Mouse (Mus musculus) gastrocnemius, postnatal 4 days (tissue): ENCODE results near the gene Eif4a3. TPM values are rescaled to one million over a fixed set of nuclear protein-coding genes. Genes with fewer than 3 reads are reported as not detected.

ENCODE experiments used
- DNase-seq, 2 experiments: peaks; one replicate each; pipeline ENCODE4 v3.0.0; 2021 to 2022; ENCODE audit warnings: low spot score in 2 of 2, mixed read lengths in 2 of 2
- long read RNA-seq, 2 experiments: library from polyadenylated mRNA; stranded (forward); transcript quantifications; one replicate each; pipeline ENCODE4 v2.0.0; 2021
- total RNA-seq, 2 experiments: library from RNA; stranded (reverse); gene quantifications; 2 replicates each; pipeline ENCODE4 v1.2.3; 2021

Gene Eif4a3
- total RNA-seq: 100 to 1,000 TPM; 106 to 113 TPM
- long read RNA-seq, experiment 1, transcript Eif4a3-201 (12 exons, 1,509 nt): major isoform, 212 of 237 reads
- long read RNA-seq, experiment 1, partial matches to known transcripts: 19 of 237 reads
- long read RNA-seq, experiment 1, other reads (novel, unspliced or antisense): 6 of 237 reads
- long read RNA-seq, experiment 2, transcript Eif4a3-201 (12 exons, 1,509 nt): major isoform, 194 of 211 reads
- long read RNA-seq, experiment 2, partial matches to known transcripts: 10 of 211 reads
- long read RNA-seq, experiment 2, other reads (novel, unspliced or antisense): 7 of 211 reads

DNA sequence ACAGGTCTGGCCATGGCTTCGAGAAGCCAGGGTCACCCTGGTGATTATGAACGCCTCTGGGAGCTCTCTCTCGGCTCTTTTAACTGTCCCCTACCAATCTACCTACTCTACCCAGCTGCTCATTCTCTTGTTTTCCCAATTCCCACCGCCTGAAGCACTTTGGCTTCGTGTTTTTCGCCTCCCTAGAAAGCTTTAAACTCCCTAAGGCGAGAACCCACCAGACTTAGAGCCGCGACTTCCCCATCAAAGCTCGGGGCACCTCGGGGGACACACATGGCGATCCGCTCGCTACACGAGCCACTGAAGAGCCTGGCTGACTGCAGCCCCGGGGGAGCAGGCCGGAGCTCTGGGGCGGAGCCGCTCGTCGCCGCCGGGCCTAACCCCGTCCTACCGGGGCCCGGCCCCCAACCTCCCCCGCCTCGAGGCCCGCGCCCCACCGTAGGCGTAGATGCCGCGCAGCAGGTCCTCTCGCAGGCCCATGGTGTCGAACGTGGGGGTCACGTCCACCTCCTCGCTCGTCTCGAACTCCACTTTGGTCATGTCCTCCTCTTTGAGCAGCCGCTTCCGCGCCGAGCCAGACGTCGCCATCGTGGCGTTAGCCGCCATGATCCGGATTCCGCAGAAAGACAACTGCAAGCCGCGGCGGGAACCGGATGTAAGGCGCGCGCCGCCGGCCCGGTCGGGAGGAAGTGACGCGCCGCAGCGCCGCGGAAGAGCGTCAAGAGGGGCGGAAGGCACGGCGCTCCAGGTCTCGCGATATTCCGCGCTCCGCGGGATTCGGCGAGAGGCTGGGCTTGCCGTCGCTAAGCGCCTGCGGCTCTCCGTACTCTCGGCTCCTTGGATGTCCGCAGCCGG lies at the start of gene Eif4a3:
Gene Eif4a3 (minus strand): TSS at position 699 of the 855 bp plus-strand sequence.
- peak; percentile 97 to 98 for DNase-seq

DNA sequence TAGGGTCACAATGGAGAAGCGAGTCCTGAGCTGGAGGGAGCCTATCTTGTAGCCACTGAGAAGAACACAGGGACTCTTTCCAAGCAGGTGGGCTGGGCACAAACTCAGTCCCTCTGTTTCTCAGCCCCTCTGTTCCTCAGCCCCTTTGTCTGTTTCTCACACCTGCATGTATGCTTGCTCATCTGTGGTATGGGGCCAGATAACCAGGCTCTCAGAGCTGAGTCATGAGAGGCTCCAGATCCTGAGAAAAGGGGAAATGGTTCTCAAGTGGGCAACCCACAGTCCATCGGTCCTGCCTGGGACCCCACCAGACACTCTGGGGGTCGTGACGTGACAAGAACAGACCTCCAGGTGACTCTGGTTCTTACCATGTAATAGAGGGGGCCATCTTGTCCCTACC lies 47.2 kb upstream of the Eif4a3 start:
- DNase-seq: no peak

DNA sequence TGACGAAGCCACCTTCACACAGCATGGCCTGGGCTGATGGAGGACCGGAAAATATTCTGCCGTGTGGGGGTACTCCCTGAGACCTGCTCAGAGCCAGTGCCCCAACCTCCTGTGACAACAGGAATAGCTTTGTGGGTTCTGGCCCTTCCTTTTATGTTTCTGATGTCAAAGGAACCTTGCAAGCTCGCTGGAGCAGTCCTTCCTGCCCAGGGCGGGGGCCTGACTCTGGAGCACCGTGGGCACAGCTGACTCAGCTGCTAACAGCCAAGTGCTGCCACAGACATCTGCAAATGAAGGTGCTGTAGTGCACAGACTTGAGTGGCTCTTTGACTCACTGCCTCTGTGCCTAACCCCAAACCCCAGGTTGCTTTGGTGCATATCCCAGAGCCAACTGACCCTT lies 45.0 kb upstream of the Eif4a3 start:
- DNase-seq: no peak

DNA sequence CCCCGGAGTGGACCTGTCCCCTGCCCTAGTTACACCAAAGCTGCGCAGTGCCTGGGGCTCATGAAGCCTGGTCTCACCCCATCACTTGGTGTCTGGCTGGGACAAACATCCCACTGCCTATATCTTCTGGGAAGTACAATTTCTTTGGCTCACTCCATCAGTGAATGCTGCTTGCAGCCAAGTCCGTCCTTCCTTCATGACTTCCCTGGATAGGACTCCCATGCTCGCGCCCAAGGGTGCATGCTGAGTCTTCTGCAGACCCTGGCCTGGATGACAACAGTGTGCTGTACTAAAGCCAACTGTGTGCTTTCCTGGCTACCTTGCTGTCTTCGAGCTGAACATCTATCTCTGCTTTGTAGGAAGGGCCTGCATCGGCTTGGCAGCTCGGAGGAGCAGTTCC lies 44.3 kb upstream of the Eif4a3 start:
- DNase-seq: no peak

DNA sequence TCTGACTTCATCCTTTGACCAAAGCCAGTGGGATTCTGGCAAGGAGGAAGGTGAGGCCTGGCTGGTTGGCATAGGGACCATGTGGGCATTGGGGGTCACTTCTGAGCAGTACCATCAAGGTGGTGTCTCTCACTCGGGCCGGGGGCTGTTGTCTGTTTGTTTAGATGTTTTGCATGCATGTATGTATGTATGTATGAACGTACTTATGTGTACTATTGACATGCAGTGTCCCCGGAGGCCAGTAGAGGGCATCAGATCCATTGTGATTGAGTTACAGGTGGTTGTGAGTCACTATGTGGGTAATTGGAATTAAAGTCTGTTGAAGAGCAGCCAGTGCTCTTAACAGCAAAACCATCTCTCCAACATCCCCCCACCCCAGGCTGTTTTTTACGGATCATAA lies 39.7 kb upstream of the Eif4a3 start:
- DNase-seq: peak in 1 of 2 experiments; percentile 65

DNA sequence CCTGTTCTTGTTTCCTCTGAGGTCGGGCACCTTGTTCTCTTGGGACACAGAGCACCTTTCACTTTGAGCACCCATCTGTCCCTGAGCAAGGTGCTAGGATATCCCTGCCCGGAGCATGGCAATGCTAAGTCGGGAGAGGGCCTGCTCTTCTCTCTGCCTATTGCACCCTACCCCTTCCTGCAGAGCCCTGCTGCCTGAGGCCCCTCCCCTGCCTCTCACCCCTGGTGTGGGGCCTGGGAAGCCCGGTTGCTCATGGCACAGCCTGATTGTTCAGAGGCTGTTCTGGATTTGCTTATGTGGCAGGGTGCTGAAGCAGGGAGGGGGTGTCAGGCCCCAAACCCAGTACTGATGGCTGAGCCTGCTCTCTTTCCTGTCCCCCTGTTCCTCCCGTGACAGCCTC lies 39.3 kb upstream of the Eif4a3 start:
- DNase-seq: no peak

DNA sequence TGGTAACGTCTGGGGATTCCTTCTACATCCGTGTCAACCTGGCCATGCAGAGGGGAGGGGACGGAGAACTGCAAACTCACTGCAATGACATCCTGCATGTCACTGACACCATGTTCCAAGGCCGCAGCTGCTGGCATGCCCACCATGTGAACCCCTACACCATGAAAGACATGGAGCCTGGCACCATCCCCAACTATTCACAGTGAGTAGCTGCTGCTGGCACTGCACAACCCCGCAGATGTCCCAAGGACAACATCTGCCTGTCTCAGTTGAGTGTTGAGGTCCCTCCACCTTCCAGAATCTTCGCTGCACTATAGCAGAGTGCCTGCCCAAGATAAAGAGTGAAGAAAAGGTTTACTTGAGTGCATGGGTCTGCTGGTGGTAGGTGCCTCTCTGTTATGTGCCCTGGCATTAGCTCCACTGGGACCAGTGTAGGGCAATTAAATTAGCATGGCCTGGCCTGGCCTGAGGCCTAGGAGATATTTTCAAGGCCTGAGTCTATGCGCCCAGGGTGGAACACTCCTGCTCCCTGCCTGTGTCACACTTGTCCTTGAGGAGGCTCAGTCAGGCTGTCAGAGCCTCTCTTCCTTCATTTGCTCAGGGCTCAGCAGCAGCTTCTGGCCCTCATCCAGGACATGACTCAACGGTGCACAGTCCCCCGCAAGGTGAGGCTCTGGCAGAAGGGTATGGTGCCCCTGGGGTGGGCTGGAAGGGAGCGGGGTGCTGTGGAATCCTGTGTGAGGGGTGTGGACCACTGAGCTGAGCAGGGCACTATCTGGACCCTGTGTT lies 38.6 kb upstream of the Eif4a3 start:
- no peak for DNase-seq

DNA sequence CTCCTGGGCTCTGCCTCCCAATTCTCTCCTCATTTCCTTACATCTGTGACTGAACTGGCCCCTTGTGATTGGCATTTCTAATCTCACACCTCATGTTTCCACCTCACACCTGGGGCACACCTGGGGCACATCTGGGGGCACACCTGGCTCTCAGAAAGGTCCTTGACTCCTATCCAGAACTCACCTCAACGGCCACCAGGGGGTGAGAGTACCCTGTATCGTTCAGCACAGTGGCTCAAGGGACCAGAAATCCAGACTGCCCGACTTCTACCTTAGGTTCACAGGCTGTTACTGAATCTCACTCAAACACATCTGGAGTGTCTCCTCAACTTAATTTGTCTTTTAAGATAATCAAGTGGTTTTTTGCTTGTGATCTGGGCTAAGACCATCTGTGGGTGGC lies 32.1 kb upstream of the Eif4a3 start:
- DNase-seq: no peak

DNA sequence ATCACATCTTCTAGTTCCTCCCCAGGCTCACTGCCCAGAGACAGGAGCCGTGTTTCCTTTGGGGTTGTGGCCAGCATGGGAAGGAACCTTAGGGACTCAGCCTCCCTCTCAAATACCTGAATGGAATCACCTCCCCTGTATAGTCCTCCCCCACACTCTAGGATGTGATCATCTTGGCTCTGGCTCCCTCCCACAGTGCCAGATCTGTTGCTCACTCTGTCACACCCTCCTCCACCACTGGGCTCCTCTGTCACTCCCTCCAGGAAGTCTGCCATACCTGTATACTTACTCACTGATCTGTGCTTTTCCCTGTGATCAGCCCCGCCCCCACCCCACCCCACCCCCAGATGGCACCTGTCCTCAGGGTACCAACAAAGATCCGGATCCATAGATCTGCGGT lies 30.7 kb upstream of the Eif4a3 start:
- no peak for DNase-seq

DNA sequence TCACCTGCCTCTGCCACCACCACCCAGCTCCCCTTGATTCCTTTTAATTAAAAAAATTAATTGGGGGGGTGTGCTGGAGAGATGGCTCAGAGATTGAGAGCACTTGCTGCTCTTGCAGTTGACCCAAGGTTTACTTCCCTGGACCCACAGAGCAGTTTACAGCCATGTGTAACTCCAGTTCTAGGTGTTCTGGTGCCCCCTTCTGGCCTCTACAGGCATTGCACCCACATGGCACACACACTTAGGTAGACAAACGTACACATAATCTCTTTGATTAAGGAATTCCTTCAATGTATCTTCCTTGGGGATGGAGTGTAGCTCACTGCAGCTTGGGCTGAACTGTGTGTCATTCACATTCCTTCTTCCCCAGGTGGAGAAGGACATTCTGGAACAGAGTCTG lies 25.2 kb upstream of the Eif4a3 start:
- DNase-seq: no peak

DNA sequence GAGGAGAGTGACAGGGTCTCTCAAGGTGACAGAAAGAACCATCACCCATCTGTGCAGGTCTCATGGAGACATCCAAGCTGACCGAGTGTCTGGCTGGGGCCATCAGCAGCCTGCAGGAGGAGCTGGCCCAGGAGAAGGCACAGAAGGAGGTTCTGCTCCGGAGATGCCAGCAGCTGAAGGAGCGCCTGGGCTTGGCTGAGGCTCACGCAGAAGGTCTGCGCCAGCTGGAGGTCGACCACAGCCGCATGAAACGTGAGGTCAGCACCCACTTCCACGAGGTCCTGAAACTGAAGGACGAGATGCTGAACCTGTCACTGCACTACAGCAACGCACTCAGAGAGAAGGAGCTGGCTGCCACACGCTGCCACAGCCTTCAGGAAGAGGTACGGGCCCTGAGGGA lies 22.6 kb upstream of the Eif4a3 start:
- no peak for DNase-seq

DNA sequence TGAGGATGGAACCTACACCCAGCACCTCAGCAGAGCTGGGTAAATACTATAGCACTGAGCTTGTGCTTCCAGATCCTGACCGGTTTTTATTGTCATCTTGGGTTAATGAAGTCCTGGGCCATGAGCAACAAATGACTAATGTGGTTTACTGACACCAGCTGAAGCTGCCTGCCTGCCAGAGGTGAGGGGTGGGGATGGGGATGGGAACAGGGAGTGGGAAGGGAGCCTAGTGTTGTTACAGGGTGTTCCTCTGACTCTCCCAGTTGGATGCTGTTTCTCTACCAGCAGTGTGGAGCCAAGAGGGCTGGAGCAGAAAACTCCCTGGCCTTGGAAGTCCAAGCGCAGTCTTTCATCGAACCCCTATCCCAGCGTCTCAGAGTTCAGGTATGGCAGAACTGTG lies 16.8 kb upstream of the Eif4a3 start:
- DNase-seq: no peak

DNA sequence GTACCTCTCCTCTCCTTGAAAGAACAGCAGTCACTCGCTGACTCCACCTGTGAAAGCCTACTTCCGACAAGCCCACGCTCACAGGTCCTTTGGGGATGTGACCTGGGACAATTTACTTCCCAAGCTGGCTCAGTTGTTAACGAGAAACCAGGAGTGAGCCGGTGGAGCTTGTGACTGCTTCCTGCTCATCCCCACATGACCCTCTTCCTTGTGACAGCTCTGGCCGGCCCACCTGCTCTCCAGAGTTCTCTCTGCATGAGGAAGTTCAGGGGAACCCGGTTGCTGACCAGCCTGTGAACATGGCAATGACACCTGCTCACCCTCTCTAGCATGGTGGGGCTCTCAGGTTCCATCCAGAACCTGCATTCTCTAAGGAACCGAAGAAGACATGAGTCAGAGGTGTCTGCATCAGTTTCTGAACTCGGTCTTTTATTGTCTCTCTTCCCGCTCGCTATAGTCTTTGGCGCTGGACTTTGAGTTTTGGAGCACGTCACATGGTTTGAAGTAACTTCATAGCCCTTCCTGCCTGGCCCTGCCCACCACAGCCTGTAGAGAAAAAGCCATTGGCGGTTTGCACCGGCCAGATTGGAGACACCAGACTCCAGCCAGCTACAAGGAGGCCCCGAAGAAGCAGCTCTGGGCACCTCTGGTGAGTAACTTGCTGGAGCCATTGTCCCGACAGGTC lies 14.5 kb upstream of the Eif4a3 start:
- no peak for DNase-seq

DNA sequence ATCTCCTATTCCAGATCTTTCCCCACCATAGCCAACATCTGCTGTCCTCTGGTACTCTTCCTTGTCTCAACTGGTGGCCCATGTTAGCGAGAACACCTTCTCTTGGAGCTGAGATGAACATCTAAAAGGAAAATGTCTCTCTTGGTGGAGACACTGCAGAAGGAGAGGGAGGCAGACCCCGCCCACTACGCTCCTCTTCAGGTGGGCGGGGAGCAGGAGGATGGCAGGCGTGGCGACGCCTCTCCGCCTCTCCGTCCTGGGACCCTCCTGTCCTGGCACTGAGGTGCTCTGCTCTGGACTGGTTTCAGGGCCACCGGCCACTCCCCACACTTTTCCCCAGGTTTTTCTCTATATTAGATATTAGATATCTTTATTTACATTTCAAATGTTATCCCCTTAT lies 10.7 kb upstream of the Eif4a3 start:
- no peak for DNase-seq

DNA sequence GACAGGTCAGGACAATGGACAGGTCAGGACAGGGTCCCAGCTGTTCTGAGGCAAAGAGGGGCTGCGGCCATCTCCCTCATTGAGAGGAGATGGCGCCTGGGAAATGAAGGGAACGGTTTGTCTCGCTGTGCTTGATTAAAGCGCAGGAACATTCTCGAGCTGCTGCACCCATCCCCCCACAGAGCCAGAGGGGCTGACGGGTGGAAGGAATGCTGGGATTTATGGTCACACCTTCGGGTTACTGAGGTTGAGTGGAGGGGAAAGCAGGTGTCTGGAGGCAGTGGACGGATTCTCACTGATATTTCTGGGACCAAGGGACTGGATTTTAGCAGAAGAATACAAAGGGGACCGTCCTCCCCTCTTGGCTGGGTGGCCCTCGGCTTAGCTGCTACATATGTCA lies 8.0 kb upstream of the Eif4a3 start:
- DNase-seq: no peak

DNA sequence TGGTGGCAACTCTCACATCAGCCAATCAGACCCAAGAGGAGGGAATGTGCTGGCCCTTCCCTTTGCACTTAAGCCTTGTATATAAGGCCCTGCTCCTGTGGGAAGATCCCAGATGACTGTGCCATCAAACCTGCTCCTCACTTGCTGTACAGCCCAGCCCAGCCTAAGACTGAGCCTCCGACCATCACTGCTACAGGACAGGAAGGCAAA lies 7.7 kb upstream of the Eif4a3 start, which contains the start of gene Card14:
Gene Card14 (plus strand): TSS at position 111 of the 210 bp plus-strand sequence.
- no peak for DNase-seq

DNA sequence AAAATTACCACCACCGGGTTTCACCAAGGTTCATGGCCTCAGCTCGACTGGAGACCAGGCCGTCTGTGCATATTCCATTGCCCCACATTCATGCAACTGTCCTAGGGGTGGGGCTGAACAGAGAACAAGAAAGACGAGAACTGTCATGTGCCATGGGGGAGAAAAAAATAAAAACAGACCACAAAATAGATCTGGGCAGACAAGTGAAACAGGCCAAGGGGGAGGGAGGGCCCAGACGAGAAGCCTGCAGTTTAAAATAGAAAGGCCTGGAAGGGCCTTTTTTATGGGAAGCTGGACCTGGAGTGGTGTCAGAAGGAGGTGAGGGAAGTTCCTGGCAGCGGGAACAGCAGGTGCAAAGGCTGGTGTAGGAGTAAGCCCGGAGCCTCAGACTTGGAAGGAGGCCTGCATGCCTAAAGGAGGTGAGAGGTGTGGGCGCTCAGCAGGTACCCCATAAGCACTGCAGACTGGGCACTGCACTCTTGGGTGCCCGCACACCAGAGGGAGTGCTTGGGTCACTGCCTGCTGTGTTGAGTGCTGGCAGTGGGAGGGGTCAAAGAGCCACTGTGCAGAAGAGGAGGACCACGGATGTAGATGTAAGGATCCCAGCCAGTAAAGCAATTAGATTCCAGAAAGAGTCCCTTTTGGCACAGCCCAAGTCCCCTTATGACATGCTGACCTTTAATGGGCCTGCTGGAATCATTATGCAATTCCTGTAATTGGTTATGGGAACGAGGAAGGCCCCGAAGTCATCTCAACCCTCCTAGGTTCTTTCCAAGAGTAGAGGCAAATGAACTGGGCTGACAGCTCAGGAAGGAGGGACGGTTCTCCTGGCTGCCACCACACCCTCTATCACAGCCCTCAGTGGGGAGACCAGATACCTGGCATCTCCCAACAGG lies 7.1 kb upstream of the Eif4a3 start:
- DNase-seq: no peak

DNA sequence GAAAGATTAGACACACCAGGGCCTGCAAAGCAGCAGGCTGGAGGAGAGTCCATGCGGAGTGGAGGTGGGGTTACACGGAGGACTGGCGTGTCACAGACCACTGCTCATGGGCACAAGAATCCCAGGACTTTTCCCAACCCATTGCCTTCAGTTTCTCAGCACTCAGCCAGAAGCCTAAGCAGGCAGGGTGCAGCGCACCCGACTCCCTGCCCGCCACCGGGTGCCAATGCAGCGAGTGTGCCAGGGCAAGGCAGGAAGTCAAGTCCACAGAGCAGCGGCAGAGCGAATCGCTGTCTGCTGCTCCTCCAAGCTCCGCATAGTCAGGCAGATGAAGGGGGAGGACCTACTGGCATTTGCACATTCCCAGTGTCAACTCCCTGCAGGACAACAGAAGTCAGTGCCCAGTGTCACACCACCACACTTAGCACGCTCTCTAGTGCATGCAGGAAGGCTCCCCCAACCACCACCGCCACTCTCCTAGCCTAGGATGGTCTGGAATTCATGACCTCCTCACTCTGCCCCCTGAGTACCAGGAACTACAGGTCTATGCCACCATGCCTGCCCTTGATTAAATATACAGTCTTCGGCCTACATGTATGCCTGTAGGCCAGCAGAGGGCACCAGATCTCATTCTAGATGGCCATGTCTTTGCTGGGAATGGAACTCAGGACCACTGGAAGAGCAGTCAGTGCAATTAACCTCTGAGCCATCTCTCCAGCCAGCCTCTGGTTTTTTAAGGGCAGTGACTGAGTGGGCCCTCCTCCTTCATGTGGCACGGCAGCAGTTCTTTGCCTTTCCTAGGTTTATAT lies 5.2 kb upstream of the Eif4a3 start:
- peak in 1 of 2 experiments; percentile 40 for DNase-seq

DNA sequence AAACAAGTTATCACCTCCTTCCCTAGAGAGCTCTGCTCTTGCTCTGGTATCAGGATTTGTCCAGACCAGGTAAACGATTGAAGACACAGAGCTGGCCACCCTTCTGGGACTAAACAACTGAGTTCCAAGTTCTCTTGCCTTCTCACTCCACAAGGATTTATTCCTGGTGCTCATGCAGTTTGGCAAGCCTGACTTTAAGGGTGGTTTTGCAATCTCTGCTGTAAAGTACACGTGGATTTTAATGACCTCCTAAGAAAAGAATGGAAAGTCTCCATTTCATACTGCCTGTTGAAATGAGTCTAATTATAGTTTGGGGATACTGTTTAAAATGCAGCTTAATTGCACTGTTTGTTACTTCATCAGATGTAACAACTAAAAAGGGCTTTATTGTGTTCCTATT lies 1.1 kb upstream of the Eif4a3 start:
- no peak for DNase-seq
